Mouse (Mus musculus) kidney, postnatal 25 days (tissue): ENCODE data around the gene Mapkapk2.
"Not testable (repeated sequence)": the region's sequence is repeated elsewhere in the genome, so short reads cannot be mapped to it uniquely, and the experiment has no call there.

Source experiments
- DNase-seq, 2 experiments: peaks; one replicate each; pipeline ENCODE4 v3.0.0; 2021; ENCODE audit warnings: mixed read lengths in 2 of 2

Gene Mapkapk2

GRCm38 (mm10) chr1:131097700-131098094, at the start of gene Mapkapk2:
TSS of gene Mapkapk2 (minus strand) at chr1:131097826.
- DNase-seq: peak; percentile 96 to 97

- no peak for DNase-seq
Observed at GRCm38 (mm10) chr1:131146181-131146614, 48.6 kb upstream of the Mapkapk2 start.

GRCm38 (mm10) chr1:131145222-131145621, 47.6 kb upstream of the Mapkapk2 start:
- not testable (repeated sequence) for DNase-seq

DNA sequence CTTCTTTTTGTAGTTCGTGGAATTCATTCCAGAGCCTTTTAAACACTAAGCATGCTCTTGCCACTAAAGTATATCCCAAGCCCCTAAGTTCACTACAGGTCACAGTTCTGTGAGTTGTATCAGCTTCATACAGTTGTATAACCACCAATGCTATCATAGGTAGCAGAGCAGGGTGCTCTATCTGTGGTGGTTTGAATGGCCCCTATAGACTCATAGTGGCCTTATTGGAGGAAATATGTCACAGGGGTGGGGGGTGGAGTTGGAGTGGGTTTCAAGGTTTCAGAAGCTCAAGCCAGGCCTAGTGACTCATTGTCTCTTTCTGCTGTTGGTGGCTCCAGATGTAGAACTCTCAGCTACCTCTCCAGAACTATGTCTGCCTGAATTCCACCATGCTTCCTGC, 44.8 kb upstream of the Mapkapk2 start:
- DNase-seq: no peak

DNA sequence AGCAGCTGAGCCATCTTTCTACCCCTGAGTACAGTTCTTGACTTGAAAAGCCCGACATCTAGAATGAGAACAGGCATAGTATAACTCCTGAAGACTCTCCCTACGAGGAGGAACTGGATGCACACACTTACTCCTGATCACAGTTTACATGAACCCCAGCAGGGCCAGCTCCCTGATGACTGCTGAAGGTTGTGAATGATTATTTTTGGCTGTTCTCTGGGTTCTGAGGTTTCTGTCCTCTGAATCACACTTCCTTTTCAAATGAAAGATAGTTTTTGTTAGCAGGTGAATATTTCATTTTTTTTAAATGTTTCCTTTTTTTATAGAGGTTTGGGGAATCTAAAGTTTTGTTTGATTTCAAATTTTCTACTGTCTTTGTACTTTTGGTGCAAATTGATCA, 43.8 kb upstream of the Mapkapk2 start:
- DNase-seq: no peak

DNA sequence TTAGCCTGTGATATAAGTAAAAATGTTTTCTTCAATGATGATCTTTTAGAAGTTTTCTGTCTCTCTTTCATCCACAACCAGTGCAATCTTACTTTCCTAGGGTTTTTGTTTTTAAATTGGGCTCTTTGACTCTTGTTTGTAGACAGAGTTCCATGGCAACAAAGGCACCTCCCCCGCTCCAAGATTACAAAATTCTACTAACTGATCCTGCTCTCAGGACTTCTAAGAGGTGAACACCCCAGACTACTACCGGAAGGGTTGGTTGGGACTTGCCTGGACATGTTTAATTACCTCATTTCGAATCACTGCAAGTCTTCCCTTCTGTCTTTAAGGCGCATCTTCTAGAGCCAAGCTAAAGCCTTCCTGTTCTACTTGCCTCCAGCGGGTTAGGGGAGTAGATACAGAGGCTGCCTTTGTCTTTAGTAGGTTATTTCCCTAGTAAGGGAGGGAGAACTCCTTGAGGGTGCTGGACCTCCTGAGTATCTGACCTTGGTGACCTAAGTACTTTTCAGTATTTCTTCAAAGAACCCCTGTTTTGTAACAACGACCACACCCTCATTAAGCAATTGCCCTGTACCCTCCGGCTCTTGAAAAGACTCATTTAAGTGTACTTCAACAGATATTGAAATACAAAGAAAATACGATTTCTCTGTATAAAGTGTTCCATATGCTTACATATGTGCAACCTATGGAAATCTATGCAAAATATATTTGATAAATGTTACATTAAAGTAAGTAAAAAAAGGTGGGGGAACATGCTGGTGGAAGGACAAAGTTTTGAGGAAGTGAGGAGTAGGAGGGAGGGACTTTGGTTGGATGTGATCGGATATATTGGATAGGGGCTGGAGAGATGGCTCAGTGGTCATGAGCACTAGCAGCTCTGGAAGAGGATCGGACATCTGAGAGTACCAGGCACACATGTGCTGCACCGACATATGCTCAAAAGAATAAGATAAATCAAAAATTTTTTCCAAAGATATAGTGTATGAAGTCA, 41.8 kb upstream of the Mapkapk2 start:
- no peak for DNase-seq

DNA sequence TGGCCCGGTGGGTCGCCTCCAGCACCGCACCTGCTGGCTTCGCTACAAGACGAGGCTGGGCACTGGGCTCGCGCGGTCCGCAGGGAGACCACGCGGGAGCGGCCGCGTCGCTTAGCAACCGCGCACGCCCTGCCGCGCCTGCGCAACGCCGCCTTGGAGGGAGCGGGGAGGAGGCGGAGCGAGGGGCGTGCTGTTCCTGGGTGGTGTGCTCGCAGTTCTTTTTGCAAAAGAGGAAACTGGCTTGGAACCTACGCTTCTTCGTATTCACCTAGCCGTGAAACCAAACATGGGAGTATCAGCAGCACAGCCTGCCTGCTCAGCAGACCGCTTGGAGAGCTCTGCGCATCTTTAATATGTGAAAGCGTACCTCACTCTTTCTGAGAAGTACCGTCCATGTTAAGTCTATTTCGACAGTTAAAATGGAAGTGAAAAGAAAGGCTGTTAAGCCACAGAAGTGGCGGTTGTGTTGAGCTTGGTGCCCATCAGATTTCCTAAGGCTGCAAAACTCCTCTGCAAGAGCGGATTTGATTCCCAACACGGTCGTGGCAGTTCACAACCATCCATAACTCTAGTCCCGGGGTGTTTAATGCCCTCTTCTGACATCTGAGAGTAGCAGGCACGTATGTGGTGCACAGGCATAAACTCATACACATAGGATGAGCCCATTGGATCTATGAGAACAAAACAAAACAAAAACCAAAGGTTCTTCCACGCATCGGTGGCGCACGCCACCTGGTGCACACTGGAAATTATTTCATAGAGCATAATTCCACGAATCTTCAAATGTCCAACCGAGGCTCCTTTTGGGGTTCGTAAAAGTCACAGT, 40.8 kb upstream of the Mapkapk2 start, which contains the start of gene Dyrk3:
TSS of gene Dyrk3 (minus strand) at position 150 of the 826 bp plus-strand sequence.
- peak; percentile 91 to 94 for DNase-seq

DNA sequence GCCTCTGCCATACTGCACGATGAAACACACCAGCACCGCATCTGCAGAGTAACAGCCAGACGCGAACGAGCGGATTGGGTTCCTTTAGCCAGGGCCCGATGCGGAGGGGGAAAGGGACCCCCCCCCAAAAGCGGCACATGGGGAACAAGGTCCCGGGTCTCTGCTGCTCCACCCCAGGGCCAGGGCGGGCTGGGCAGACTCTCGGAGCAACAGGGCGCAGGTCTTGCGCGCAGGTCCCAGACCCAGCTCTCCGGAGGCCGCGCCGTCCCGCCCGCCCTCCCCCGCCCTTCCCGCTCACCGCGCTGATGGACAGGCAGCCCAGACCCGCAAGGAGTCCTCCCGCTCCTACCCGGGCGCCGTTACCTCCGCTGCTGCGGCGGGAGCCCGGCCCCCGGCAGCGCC, 40.1 kb upstream of the Mapkapk2 start:
- peak; percentile 5 to 56 for DNase-seq

DNA sequence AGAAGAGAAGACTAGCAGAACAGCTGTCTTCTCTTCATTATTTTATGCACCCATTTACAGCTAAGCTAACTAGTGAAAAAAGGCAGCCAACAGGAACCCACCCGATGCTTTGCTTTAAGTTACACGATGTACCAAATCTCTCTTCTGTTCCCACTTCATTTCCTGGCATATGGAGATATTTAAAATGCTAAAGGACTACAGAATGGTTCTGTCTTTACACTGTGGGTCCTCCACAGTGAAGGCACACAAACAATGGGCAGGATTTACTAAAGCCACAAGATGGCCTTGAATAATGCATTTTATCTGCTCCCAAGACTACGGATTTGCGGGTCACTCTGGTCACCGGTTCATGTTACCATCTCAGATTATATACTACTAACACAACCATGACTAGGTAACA, 39.5 kb upstream of the Mapkapk2 start:
- DNase-seq: no peak

- no peak for DNase-seq
Observed at GRCm38 (mm10) chr1:131135960-131136629, 38.5 kb upstream of the Mapkapk2 start.

DNA sequence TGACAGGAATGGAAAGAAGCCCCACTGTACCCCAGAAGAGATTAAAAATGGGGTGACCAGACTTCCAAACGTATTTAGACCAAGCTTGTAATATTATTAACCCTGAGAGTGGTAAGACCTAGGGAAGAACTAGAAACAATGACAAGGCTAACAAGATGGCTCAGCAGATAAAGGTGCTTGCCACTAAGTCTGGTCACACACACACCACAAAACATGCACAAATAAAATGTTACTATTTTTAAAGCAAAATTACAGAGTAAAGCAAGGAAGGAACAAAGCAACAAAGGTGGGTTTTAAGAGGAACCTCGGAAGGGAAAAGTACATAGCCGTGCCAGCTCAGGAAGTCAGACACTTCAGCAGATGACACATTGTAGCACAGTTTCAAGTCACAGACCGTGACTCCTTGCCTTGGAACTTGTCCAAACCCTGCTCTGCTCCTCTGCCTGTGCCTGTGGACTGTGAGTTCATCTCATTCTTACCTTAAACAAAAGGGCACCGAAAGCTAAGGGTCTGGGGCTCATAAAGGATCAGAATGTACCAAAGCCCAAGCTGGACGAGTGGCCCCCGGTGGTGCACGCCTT, 37.4 kb upstream of the Mapkapk2 start:
- DNase-seq: peak; percentile 72 to 74

DNA sequence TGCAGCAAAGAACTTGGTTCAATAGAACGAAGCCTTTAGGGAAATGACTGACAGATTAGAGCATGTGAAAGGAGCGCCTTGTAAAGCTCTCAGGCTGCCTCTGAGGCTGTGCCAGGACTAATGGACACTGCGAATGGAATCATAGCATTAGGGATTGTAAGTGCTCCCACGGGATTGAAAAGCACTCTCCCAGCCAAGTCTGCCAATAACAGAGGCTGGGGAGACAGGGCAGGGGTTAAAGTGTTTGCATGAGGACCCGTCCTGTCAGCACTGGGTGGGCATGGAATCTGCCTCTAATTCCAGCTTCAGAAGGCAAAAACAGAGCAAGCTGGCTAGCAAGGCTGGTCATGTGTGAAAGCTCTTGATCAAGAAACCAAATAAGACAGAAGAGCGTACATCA, 36.6 kb upstream of the Mapkapk2 start:
- no peak for DNase-seq

DNA sequence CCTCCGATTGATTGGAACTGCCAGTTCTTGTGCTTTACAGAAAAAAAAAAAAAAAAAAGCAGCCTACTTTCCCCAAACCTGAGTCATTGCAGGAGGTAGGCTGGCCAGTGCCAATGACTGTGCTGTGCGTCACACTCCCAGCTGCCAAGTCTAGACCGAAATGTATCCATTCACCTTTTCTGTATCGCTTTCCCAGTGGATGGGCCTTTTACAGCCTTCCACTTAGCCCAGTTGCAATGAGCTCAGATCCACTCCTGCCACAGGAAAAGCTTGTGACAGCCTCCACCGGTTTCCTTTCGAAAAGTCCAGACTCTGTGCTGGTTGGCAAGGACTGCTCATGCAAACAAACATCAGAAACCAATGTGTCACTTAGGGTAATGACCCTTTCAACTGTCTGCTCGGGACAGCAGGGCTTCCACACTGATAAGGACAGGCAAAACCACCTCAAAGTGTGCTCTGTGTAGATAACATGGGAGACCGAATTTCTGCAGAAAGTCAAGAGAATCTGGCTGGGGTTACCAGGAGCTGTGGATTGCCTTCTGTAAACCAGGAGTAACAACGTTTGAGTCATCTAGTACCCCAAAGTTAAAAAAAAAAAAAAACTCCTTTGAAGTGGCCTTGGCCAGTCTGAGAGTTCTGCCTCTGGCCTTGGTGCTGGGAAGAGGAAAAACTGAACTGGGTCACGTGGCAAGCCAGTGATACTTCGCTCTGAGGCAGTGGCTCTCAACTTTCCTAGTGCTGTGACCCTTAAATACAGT, 28.5 kb upstream of the Mapkapk2 start:
- no peak for DNase-seq

DNA sequence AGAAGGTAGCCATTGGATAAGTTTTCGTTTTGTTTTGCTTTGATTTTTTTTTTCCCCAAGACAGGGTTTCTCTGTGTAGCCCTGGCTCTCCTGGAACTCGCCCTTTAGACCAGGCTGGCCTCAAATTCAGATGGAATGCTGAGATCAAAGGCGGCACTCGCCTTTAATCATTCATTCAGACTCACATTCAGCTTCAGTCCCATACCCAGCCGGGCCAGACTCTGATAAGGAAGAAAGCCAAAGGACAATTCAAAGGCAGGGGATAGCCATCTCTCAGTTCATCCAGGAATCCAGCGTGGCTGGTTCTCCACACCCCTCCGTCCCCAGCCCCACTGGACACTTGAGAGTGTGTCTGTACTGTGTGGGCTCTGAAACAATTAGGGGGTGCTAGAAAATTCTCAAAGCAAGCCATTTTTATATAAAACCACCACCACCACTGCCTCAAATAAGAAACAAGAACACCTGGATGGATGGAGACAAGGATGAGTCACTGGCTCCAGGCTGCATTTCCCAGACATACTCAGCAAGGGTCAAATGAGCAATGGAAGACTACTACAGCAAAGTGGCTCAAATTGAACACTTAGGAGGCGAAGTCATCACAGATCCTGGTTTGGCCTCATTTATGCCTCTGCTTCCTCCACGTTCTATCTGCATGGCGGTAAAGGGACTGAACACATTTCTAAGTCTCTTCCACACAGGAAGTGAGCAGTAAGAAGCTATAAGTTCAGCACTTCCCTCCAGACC, 26.1 kb upstream of the Mapkapk2 start:
- no peak for DNase-seq

DNA sequence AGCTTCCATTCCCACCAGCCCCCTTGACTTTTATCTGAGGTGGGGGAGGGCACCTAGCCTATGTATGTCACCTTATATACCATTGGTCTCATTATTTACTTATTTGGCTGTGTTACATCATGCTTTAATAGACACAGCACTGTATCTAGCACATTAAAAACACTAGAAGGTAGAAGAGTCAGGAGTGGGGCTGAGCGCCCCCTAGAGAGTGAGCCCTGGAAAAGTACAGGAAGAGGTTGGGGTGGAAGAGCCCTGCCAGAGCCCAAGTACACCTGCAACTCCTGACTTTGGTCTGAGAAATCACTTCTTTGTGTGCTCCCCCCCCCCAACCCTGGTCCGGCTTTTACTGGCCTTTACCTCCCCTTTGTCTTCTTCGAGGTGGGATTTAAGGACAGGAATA, 24.4 kb upstream of the Mapkapk2 start:
- DNase-seq: peak in 1 of 2 experiments; percentile 49

- peak in 1 of 2 experiments; percentile 50 for DNase-seq
Observed at GRCm38 (mm10) chr1:131119026-131119425, 21.4 kb upstream of the Mapkapk2 start.

GRCm38 (mm10) chr1:131118530-131118929, 20.9 kb upstream of the Mapkapk2 start:
- DNase-seq: no peak

- DNase-seq: no peak
Observed at GRCm38 (mm10) chr1:131116430-131117011, 18.9 kb upstream of the Mapkapk2 start.

- DNase-seq: peak; percentile 55 to 74
Observed at GRCm38 (mm10) chr1:131115932-131116331, 18.3 kb upstream of the Mapkapk2 start.

DNA sequence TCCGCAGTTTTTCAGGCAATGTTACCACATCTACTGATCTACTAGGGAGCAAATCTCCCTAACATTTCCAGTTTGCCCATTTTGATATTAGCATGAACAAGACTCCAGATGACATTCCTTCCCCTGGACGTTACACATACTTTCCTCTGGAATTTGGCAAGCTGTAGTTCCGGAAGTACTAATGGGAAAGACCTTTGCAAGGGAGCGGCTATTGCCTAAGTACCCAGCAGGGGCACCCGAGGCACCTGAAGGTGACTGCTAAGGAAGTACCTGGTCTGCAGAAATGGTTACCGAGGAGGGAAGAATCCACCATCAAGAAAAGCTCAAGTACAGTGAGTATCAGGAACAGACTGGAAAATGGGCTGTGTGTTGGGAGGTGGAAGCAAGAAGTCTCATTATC, 14.9 kb upstream of the Mapkapk2 start:
- DNase-seq: peak; percentile 73 to 83
